Mouse (Mus musculus): ENCODE data around the gene Ntrk1.

GRCm38 (mm10) chr3:87738906-87739305, 56.1 kb downstream of the Ntrk1 start:
- TF ChIP-seq ZNF384 (IDR thresholded peaks at IDR 0.05; ENCODE audit: low read depth, low read length) (no peak), HCFC1 (IDR thresholded peaks at IDR 0.05; ENCODE audit: borderline replicate concordance, insufficient read depth, low read length) (no peak), CHD2 (IDR thresholded peaks at IDR 0.05; ENCODE audit: low read depth, low read length) (no peak), ZC3H11A (IDR thresholded peaks at IDR 0.05; ENCODE audit: borderline replicate concordance, low read depth, low read length) (no peak)

Measured in ES-E14 (cell line).